In genomic region chr11:81511401-81511800, GRCm38 (mm10) we compare ENCODE assay signal across 24 mouse cellular contexts.
"Had no signal": no experiment of that assay in that cellular context is flagged by ENCODE, and none has a peak within 500 bp of the region (broad histone marks: within the 10 kb centered on the region; RNA-seq: fewer than 3 reads in every experiment).

No protein-coding gene starts in this region.

- DNase-seq: kidney, adult 11 months; kidney, adult 8-10 months; kidney, postnatal 10 days; kidney, postnatal 36 days; left cerebral cortex, postnatal 4 days; lung, adult 18-20 months; lung, postnatal 10 days; lung, postnatal 36 days; right cerebral cortex, adult 18-20 months; right cerebral cortex, postnatal 14 days; right cerebral cortex, postnatal 4 days; thymus, postnatal 25 days had no signal

- H3K9me3 ChIP-seq: kidney, embryonic 15.5 days; limb, embryonic 12.5 days; limb, embryonic 15.5 days; liver, embryonic 15.5 days; lung, embryonic 15.5 days; megakaryocyte, embryonic 14.5 days; midbrain, embryonic 12.5 days; midbrain, embryonic 15.5 days; neural tube, embryonic 12.5 days; neural tube, embryonic 15.5 days had no signal

- H3K4me1 ChIP-seq: liver, embryonic 15.5 days; megakaryocyte, embryonic 14.5 days; midbrain, embryonic 15.5 days had no signal

- H3K4me2 ChIP-seq: kidney, embryonic 15.5 days; limb, embryonic 12.5 days; limb, embryonic 15.5 days; liver, embryonic 11.5 days; liver, embryonic 15.5 days; lung, embryonic 15.5 days; midbrain, embryonic 12.5 days; midbrain, embryonic 15.5 days; neural tube, embryonic 12.5 days; neural tube, embryonic 15.5 days had no signal

- ATAC-seq: midbrain, embryonic 15.5 days had no signal

- H3K9ac ChIP-seq: kidney, embryonic 15.5 days; limb, embryonic 12.5 days; limb, embryonic 15.5 days; liver, embryonic 15.5 days; lung, embryonic 15.5 days; midbrain, embryonic 12.5 days; midbrain, embryonic 15.5 days; neural tube, embryonic 12.5 days; neural tube, embryonic 15.5 days had no signal

- H3K27me3 ChIP-seq: liver, embryonic 15.5 days; lung, embryonic 15.5 days; megakaryocyte, embryonic 14.5 days; midbrain, embryonic 12.5 days; midbrain, embryonic 15.5 days; neural tube, embryonic 12.5 days had no signal

- H3K4me3 ChIP-seq: kidney, embryonic 15.5 days; limb, embryonic 12.5 days; limb, embryonic 15.5 days; liver, embryonic 15.5 days; lung, embryonic 15.5 days; megakaryocyte, embryonic 14.5 days; midbrain, embryonic 12.5 days; midbrain, embryonic 15.5 days; neural tube, embryonic 12.5 days; neural tube, embryonic 15.5 days had no signal

- H3K27ac ChIP-seq: kidney, embryonic 15.5 days; limb, embryonic 12.5 days; limb, embryonic 15.5 days; liver, embryonic 15.5 days; lung, embryonic 15.5 days; midbrain, embryonic 12.5 days; midbrain, embryonic 15.5 days; neural tube, embryonic 12.5 days; neural tube, embryonic 15.5 days; stomach, postnatal 0 days had no signal

- H3K36me3 ChIP-seq: kidney, embryonic 15.5 days; limb, embryonic 12.5 days; limb, embryonic 15.5 days; liver, embryonic 15.5 days; lung, embryonic 15.5 days; midbrain, embryonic 12.5 days; midbrain, embryonic 15.5 days; neural tube, embryonic 12.5 days; neural tube, embryonic 15.5 days had no signal
